Mouse (Mus musculus): Measurements from ENCODE around the gene Xlr3b.
"Not testable (repeated sequence)": the region's sequence is repeated elsewhere in the genome, so short reads cannot be mapped to it uniquely, and the experiment has no call there.

The Xlr3b gene

DNA sequence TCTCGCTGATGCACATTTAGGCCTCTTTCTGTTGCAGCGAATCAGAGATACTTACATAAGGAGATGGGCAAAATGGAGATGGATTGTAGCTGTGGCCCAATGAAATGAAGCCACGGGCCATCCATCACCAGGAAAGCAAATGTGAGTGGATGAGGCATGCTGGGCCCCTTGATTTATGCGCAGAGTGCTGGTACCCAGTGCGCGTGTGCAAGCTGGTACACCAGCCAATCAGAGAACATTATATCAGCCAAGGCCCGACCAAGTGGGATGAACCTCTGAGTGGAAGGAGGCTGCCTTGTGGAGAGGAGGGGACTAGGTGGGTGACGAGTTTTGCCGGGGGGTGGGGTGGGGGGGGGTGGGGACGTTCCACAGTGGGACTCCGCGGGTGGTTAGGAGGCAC is at the start of gene Xlr3b:
Xlr3b (plus strand) TSS at position 274 of the 400 bp plus-strand sequence.
- not testable (repeated sequence) for DNase-seq (ENCODE audit: extremely low read depth, insufficient read length, low spot score)

DNA sequence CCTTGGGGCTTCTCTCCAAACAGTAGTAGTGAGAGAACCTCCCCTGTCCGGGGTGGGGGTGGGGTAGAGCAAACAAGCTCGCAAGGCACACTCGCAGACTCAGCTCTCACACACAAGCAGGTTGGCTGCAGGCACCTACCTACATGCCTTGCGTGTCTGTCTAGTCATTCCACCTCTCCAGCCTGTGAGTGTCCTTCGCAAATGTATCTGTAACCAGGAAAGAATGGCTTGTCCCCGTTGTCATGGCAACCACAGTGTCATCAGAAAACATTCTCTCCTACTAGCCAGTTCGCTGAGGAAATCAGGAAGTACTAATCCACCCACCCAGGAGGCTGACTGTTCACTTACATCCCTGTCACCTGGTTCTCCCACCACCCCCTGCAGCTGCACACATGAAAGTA is 48.8 kb upstream of the Xlr3b start:
- not testable (repeated sequence) for DNase-seq (ENCODE audit: extremely low read depth, insufficient read length, low spot score)

DNA sequence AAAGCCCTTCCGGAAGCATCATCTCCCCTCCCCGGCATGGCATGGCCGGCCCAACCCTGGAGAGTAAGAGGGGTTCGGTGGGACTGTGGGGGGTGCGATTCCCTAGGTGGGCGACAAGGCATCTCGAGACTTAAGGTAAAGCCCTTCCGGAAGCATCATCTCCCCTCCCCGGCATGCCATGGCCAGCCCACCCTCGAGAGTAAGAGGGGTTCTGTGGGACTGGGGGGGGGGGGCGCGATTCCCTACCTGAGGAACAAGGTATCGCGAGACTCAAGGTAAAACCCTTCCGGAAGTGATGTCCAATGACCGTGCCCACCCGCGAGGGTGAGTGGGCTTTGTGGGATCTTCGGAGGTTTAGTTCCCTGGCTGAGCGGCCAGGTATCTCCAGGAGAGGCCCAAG is 43.5 kb upstream of the Xlr3b start, which contains the start of gene Xlr5b:
Xlr5b (plus strand) TSS at position 301 of the 400 bp plus-strand sequence.
- DNase-seq (ENCODE audit: extremely low read depth, insufficient read length, low spot score) = not testable (repeated sequence)

DNA sequence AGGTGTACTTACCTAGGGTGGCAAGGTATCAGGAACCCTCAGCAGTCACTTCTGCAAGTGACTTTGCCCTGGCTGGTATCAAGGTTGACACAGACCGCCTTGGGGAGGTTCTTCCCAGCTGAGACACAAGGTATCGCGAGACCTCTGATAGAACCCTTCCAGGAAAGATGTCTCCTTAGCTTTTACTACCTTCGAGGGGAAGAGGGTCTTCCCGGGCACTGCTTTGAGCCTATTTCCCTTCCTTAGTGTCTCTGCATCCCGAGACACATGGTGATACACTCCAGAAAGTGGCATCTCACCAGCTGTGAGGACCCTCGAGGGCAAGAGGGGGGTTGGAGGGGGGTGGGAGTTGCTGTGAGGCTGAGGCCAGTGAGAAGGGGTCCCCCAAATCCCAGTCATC is 42.7 kb upstream of the Xlr3b start, which contains the start of gene DXBay18:
DXBay18 (minus strand) TSS at position 101 of the 400 bp plus-strand sequence.
- DNase-seq (ENCODE audit: extremely low read depth, insufficient read length, low spot score) = not testable (repeated sequence)

DNA sequence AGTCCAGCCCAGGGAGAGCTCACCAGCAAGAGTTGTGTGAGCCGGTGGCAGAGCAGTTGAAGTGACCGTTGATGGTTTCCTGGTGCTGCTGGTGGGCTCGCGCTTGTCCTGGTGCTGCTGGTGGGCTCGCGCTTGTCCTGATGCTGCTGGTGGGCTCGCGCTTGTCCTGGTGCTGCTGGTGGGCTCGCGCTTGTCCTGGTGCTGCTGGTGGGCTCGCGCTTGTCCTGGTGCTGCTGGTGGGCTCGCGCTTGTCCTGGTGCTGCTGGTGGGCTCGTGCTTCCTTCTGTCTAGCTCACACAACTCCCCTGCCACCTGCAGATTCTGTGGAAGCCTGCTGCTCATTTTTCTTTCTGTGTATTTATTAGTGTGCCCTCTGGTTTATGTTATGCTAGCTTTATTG is 15.1 kb upstream of the Xlr3b start, which contains the start of gene Spin2d:
Spin2d (minus strand) TSS at position 101 of the 400 bp plus-strand sequence.
- not testable (repeated sequence) for DNase-seq (ENCODE audit: extremely low read depth, insufficient read length, low spot score)

DNA sequence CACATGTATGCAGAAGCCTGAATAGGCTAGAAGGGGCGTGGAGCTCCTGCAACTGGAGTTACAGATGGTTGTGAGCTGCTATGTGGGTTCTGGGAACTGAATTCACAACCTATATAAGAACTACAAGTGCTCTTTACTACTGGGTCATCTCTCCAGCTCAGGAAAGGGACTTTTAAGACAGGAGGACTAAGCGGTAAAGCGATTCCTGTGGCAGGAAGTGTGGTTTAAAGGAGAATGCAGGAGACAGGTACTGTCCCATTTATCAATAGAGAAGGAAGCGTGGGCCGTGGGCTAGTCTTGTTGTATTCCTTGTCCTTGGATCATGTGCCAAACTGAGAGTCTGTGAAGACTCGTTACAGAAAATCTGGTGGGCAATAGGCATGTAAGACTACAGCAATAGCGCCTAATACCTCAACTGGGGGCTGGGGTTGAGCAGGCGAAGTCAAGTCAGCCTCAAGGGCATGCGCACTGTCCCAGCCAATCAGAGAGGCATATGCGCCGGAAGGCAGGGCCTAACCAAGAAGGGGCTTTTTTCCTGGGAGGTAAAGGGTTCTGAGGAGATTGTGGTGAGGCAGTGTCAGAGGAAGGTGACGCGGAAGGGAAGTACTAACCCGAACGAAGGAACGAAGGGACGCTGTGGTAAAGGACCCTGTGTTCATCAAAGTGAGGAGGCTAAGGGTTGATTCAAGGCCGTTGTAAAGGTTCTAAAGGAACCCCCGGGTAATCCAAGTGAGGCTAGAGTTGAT is 22.0 kb downstream of the Xlr3b start, which contains the start of gene Xlr4b:
Xlr4b (plus strand) TSS at position 515 of the 746 bp plus-strand sequence.
- DNase-seq (ENCODE audit: extremely low read depth, insufficient read length, low spot score) = not testable (repeated sequence)

DNA sequence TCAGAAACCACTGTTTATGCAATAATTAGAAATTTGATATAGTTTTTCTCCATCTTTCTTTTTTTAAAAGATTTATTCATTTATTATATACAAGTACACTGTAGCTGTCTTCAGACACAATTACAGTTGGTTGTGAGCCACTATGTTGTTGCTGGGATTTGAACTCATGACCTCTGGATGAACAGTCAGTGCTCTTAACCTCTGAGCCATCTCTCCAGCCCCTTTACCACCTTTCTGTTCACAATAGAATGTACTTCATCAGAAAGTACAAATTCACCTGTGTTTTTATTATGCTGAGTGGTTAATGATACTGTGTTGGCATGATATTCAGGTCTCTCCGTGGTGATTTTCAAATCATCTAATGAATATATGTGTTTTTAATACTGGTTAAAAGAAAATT is 33.4 kb downstream of the Xlr3b start:
- DNase-seq (ENCODE audit: extremely low read depth, insufficient read length, low spot score) = no peak

DNA sequence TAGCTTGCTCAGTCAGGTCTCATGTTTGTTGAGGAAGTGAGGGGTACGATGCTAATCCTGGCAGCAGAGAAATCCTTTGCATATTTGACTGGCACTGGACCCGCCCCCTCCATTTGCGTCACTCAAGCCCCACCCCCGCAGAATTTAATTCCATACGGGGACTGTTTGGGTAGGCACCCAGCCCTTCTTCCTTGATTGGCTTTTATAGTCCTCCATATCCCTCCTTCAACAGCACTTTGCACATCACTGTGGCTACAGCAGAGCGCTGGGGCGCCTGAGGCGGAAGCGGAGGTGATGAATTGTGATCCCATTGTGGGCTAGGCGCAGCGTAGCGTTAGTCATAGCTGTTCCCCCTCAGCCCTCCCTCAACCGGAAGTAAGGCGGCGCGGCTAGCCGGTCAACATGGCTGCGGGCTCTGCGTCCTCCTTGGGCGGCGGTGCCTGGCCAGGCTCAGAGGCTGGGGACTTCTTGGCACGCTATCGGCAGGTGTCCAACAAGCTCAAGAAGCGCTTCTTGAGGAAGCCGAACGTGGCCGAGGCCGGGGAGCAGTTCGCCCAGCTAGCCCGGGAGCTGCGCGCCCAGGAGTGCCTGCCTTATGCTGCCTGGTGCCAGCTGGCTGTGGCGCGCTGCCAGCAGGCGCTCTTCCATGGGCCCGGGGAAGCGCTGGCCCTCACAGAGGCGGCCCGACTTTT is 36.1 kb downstream of the Xlr3b start, which contains the start of gene F8a:
F8a (plus strand) TSS at position 378 of the 692 bp plus-strand sequence.
- DNase-seq (ENCODE audit: extremely low read depth, insufficient read length, low spot score) = peak; percentile 89

DNA sequence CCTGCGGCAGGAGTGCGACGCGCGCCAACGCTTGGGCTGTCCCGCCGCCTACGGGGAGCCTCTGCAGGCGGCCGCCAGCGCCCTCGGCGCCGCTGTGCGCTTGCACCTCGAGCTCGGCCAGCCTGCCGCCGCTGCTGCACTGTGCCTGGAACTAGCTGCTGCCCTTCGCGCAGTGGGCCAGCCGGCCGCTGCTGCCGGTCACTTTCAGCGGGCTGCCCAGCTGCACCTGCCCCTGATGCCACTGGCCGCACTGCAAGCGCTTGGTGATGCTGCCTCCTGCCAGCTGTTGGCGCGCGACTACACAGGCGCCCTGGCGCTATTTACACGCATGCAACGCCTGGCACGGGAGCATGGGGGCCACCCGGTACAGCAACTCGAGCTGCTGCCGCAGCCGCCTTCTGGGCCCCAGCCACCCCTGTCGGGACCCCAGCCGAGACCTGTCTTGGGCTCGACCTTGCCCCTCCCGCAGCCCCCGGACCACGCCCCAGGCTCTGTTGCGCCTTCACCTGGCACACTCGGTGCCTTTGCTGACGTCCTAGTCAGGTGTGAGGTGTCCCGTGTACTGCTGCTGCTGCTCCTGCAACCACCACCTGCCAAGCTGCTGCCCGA is 36.7 kb downstream of the Xlr3b start:
- DNase-seq (ENCODE audit: extremely low read depth, insufficient read length, low spot score) = peak; percentile 79

DNA sequence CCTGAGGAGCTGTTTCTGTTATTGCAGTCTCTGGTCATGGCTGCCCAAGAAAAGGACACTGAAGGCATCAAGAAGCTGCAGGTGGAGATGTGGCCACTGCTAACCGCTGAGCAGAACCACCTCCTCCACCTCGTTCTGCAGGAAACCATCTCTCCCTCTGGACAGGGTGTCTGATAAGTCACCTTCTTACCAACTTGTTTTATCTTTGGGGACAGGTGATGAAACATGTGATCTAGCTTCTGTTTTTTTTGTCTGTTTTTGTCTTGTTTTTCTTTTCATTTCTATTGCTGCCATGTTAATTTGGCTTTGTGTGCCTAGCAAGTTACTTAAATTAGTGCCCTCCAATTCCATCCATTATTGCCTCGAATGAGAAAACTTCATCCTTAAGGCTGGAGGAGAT is 37.3 kb downstream of the Xlr3b start:
- no peak for DNase-seq (ENCODE audit: extremely low read depth, insufficient read length, low spot score)

DNA sequence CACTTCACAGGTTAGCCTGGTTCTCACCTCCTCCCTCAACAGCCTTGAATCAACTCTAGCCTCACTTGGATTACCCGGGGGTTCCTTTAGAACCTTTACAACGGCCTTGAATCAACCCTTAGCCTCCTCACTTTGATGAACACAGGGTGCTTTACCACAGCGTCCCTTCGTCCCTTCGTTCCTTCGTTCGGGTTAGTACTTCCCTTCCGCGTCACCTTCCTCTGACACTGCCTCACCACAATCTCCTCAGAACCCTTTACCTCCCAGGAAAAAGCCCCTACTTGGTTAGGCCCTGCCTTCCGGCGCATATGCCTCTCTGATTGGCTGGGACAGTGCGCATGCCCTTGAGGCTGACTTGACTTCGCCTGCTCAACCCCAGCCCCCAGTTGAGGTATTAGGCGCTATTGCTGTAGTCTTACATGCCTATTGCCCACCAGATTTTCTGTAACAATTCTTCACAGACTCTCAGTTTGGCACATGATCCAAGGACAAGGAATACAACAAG is 50.9 kb downstream of the Xlr3b start, which contains the start of gene Xlr4c:
Xlr4c (minus strand) TSS at position 310 of the 505 bp plus-strand sequence.
- not testable (repeated sequence) for DNase-seq (ENCODE audit: extremely low read depth, insufficient read length, low spot score)

All from 3134 (cell line).